Mouse (Mus musculus): ENCODE data around the gene 1700001L19Rik.

DNA sequence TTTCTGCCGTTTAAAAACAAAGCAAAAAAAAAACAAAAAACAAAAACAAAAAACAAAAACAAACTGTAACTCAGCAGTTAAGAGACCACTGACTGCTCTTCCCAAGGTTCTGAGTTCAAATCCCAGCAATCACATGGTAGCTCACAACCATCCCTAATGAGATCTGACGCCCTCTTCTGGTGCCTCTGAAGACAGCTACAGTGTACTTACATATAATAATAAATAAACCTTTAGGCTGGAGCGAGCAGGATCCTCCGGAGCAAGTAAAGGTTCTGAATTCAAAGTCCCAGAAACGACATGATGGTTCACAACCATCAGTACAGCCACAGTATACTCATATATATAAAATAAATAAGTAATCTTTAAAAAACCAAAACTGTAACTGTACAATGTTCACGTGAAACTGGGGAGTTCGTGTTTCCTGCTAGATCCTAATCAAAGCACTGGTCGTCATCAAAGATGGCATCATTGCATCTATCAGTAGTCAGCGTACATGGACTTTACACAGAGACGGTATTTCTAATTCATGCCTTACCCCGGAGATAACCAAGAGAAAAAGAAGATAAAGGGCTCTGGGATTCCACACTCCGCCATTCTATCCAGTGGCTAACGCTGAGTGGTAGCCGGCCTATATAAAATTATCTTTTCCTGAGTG is 16.0 kb upstream of the 1700001L19Rik start:
- TF ChIP-seq CTCF (IDR thresholded peaks at IDR 0.05; ENCODE audit: low read depth) (no peak; the same call in 1 of the 2 replicates), EP300 (IDR thresholded peaks at IDR 0.05; ENCODE audit: low read depth) (no peak)
